Mouse (Mus musculus) kidney, embryonic 16.5 days (tissue): ENCODE measurements around the gene Tead2. TPM values are rescaled to one million over a fixed set of nuclear protein-coding genes. Genes with fewer than 3 reads are reported as not detected.

Experiments
- ATAC-seq: fragments of 200-750 bp; cut with Nextera tagmentation; 2 replicates; pipeline ENCODE4 v1.8.0; 2017; ENCODE audit warnings: moderate TSS enrichment; ENCODE audit not compliant: low FRiP score, low TSS enrichment
- H3K27ac ChIP-seq: fragments of 300-500 bp; sonication (generic); 2 replicates; pipeline ENCODE4 v1.5.1; 2014; ENCODE audit warnings: low read length
- H3K27me3 ChIP-seq: fragments of 300-500 bp; sonication (generic); 2 replicates; pipeline ENCODE4 v1.6.1; 2014; ENCODE audit warnings: low read length, control low read depth, mixed read lengths; ENCODE audit not compliant: insufficient read depth
- H3K36me3 ChIP-seq: fragments of 300-500 bp; sonication (generic); 2 replicates; pipeline ENCODE4 v1.6.1; 2014; ENCODE audit warnings: low read length, control low read depth, mixed read lengths; ENCODE audit not compliant: insufficient read depth
- H3K4me1 ChIP-seq: fragments of 300-500 bp; sonication (generic); 2 replicates; pipeline ENCODE4 v1.6.1; 2014; ENCODE audit warnings: low read length, control low read depth, mixed read lengths; ENCODE audit not compliant: insufficient read depth
- H3K4me2 ChIP-seq: fragments of 300-500 bp; sonication (generic); replicated peaks from 2 replicates; pipeline ENCODE4 v1.6.1; 2014; ENCODE audit warnings: low read depth, low read length
- H3K4me3 ChIP-seq: fragments of 300-500 bp; sonication (generic); 2 replicates; pipeline ENCODE4 v1.5.1; 2014; ENCODE audit warnings: mild to moderate bottlenecking, low read length
- H3K9ac ChIP-seq: fragments of 300-500 bp; sonication (generic); replicated peaks from 2 replicates; pipeline ENCODE4 v1.6.1; 2014; ENCODE audit warnings: low read length
- H3K9me3 ChIP-seq: fragments of 300-500 bp; sonication (generic); 2 replicates; pipeline ENCODE4 v1.6.1; 2016; ENCODE audit warnings: low read length, control low read depth
- WGBS: fragments of 180-500 bp; shearing (Covaris S2); extraction: QIAGEN DNeasy Blood & Tissue Kit; methylation state at CpG from one replicate; pipeline ENCODE4 v1.1.7; 2014; 5-methylcytosine and 5-hydroxymethylcytosine counted together
- polyA plus RNA-seq: library from polyadenylated mRNA; unstranded; fragments of >200 nt; fragmentation: Nextera tagmentation; extraction: Ambion mirVana; gene quantifications from 2 replicates; pipeline ENCODE4 v1.2.1, GENCODE M21; 2015

Gene Tead2
- polyA plus RNA-seq, 1 experiment from 2014 or later: 195 TPM

GRCm38 (mm10) chr7:45216442-45217183 lies 1.1 kb downstream of the Tead2 start:
- peaks cover 43% of the 10 kb centered on the region for H3K36me3 ChIP-seq
- peak overlapping the region; percentile 97 for H3K27ac ChIP-seq
- peak overlapping the region; percentile 93 for H3K4me3 ChIP-seq
- H3K4me1 ChIP-seq: peaks cover 44% of the 10 kb centered on the region
- H3K27me3 ChIP-seq: peaks cover 8% of the 10 kb centered on the region; the same call in 1 of the 2 replicates
- peak overlapping the region; percentile 89 for H3K4me2 ChIP-seq
- peak overlapping the region; percentile 99 for H3K9ac ChIP-seq
- WGBS: 2% methylated on average over 13 of the region's 13 CpGs
- no peaks in the 10 kb centered on the region for H3K9me3 ChIP-seq
- ATAC-seq: peak; percentile 82

- H3K36me3 ChIP-seq: peaks cover 92% of the 10 kb centered on the region
Observed at GRCm38 (mm10) chr7:45221680-45222079, 6.1 kb downstream of the Tead2 start.

DNA sequence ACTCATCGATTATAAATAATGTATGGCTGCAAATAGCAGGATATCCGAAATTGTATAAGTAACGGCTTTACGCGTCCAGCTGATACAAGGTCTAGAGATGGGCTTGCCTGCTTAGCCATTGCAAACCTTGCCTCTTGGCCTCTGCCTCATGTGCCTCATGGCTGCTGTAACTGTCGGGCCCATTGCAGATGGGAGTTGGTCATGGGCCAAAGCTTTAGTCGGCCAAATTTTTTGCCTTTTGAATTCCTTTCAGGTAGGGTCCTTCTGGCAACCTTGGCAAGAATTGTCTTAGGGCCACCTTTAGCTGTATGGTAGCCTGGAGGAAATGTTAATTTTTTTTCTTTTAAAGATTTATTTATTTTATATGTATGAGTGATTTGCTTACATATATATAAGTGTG lies 9.3 kb downstream of the Tead2 start:
- no peak overlapping the region for H3K4me2 ChIP-seq
- H3K9me3 ChIP-seq: no peaks in the 10 kb centered on the region
- no peaks in the 10 kb centered on the region for H3K27me3 ChIP-seq
- no peak overlapping the region for H3K9ac ChIP-seq
- H3K36me3 ChIP-seq: peaks cover 92% of the 10 kb centered on the region
- WGBS: 88% methylated on average over 7 of the region's 7 CpGs
- H3K4me1 ChIP-seq: no peaks in the 10 kb centered on the region
- no peak overlapping the region for H3K4me3 ChIP-seq
- no peak for ATAC-seq
- H3K27ac ChIP-seq: no peak overlapping the region

More at GRCm38 (mm10) chr7:45221680-45222079, 6.1 kb downstream of the Tead2 start:
- Histone ChIP-seq H3K27ac (no peak overlapping the region), H3K27me3 (no peaks in the 10 kb centered on the region), H3K4me3 (no peak overlapping the region), H3K9me3 (no peaks in the 10 kb centered on the region), H3K4me2 (no peak overlapping the region), H3K9ac (no peak overlapping the region), H3K4me1 (peaks cover 27% of the 10 kb centered on the region)
- WGBS: 86% methylated on average over 2 of the region's 2 CpGs
- no peak for ATAC-seq

DNA sequence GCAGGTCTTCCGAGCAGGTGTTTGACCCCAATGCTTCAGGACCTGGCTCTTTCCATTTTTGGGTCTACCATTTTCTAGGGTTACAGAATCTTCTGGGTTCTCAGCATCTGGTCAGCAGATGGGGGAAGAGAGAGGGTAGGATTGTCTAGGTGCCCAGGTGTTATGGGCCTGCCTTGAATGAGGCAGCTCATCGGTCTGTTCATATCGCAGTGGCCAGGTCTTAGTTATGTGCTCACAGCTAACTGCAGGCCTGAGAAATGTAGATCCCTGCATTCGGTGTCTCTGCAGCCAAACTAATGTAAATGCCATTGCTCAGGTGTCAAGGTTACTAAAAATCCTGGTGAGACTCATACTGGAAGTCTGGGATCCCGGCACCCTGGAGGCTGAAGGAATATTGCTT lies 10.9 kb downstream of the Tead2 start:
- 98% methylated on average over 5 of the region's 5 CpGs for WGBS
- Histone ChIP-seq H3K4me1 (no peaks in the 10 kb centered on the region), H3K27ac (no peak overlapping the region), H3K27me3 (no peaks in the 10 kb centered on the region), H3K9me3 (no peaks in the 10 kb centered on the region), H3K9ac (no peak overlapping the region), H3K4me2 (no peak overlapping the region), H3K36me3 (peaks cover 85% of the 10 kb centered on the region), H3K4me3 (no peak overlapping the region)
- no peak for ATAC-seq

DNA sequence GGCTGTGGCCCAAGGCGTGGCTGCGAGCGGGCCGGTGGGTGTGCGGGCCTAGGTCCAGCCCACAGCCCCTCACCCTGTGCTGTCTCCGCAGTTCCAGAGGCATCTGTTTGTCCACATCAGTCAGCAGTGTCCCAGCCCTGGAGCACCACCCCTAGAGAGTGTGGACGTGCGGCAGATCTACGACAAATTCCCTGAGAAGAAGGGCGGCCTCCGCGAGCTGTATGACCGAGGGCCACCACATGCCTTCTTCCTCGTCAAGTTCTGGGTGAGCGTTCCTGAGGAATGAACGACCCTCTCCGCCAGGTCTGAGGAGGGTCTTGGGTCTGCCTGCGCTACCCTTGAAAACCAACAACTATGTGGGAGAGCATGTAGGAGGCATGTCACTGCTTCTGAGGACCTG lies 13.0 kb downstream of the Tead2 start:
- ATAC-seq: no peak

DNA sequence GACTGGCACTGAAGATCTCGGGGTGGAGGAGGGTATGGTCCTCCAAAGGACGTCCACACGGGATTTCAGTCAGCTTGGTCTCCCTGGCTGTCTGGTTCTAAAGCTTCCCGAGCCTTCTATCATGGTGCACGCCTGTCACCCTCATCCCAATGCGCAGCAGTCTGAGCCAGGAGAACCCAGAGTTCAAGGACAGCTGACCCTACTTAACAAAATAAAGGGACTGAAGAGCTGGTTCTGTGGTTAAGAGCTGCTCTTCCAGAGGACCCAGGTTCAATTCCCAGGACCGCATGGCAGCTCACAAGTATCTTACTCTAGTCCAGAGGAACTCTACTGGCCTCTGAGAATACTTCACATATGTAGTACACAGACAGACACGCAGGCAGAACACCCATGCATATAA lies 13.5 kb downstream of the Tead2 start:
- Histone ChIP-seq H3K9me3 (no peaks in the 10 kb centered on the region), H3K4me2 (no peak overlapping the region), H3K4me1 (peaks cover 11% of the 10 kb centered on the region), H3K27ac (no peak overlapping the region), H3K4me3 (no peak overlapping the region), H3K36me3 (peaks cover 76% of the 10 kb centered on the region), H3K9ac (no peak overlapping the region), H3K27me3 (no peaks in the 10 kb centered on the region)
- no peak for ATAC-seq
- WGBS: 88% methylated on average over 8 of the region's 8 CpGs

More for the DNA sequence above, 13.0 kb downstream of the Tead2 start:
- no peak overlapping the region for H3K4me2 ChIP-seq
- H3K4me1 ChIP-seq: peaks cover 6% of the 10 kb centered on the region
- H3K9me3 ChIP-seq: no peaks in the 10 kb centered on the region
- WGBS: 88% methylated on average over 18 of the region's 18 CpGs
- no peak overlapping the region for H3K9ac ChIP-seq
- H3K36me3 ChIP-seq: peaks cover 81% of the 10 kb centered on the region
- H3K27ac ChIP-seq: no peak overlapping the region
- H3K27me3 ChIP-seq: no peaks in the 10 kb centered on the region
- no peak overlapping the region for H3K4me3 ChIP-seq

DNA sequence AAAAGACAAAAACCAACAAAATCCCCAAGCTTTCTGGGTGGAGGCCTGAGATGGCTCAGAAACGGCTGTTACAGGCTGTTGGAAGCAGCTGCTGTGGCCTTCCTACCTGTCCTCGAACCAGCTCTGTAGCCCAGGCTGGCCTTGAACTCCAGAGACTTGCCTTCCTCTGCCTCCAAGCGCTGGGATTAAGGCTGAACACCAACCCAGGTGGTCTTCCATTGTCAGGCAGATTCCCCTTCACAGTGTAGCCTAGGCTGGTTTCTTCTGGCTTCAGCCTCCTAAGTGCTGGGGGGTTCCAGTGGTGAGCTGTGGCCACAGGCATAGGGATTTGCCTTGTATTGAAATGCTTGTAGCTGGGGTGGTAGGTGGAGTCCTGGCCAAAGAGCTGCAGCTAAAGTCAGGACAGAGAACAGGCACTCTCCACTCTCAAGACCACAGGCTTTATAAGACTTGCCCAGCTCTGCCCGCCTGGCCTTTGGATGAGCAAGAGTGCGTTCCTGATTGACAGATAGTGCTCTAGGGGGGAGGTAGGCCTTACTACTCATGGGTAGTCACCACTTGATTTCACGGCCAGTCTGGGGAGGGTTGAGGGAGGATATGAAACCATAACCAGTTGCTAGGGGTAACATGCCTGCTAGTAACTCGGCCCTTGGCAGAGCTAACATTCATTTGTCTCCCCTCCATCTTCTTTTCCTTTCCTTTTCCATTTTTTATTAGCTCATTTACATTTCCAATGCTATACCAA lies 14.1 kb downstream of the Tead2 start:
- Histone ChIP-seq H3K36me3 (peaks cover 71% of the 10 kb centered on the region), H3K9me3 (no peaks in the 10 kb centered on the region), H3K27ac (no peak overlapping the region), H3K9ac (no peak overlapping the region), H3K4me3 (no peak overlapping the region), H3K4me1 (peaks cover 17% of the 10 kb centered on the region), H3K4me2 (no peak overlapping the region), H3K27me3 (no peaks in the 10 kb centered on the region)
- ATAC-seq: no peak
- WGBS: 86% methylated on average over 7 of the region's 7 CpGs

DNA sequence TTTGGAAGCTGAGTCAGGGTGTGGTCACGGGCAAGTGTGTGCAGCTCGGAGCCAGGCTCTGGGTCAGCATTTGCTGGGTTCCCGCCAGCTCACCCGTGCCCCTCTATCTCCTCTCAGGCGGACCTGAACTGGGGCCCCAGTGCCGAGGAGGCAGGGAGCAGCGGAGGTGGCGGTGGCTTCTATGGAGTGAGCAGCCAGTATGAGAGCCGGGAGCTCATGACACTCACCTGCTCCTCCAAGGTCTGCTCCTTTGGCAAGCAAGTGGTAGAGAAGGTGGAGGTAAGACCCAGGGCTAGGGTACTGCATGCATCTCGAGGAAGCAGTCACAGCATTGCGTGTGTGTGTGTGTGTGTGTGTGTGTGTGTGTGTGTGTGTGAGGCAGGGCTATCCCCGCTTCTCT lies 15.6 kb downstream of the Tead2 start:
- 85% methylated on average over 12 of the region's 12 CpGs for WGBS
- H3K27me3 ChIP-seq: 0 out of 2 replicates have a peak, but pooled peaks cover 3% of the 10 kb centered on the region

GRCm38 (mm10) chr7:45231941-45232340 lies 16.4 kb downstream of the Tead2 start:
- 85% methylated on average over 11 of the region's 11 CpGs for WGBS
- H3K27ac ChIP-seq: no peak overlapping the region
- H3K9me3 ChIP-seq: no peaks in the 10 kb centered on the region
- ATAC-seq: no peak
- no peak overlapping the region for H3K4me2 ChIP-seq
- H3K4me3 ChIP-seq: no peak overlapping the region
- H3K9ac ChIP-seq: no peak overlapping the region
- H3K4me1 ChIP-seq: peaks cover 26% of the 10 kb centered on the region
- H3K36me3 ChIP-seq: peaks cover 48% of the 10 kb centered on the region
- 0 out of 2 replicates have a peak, but pooled peaks cover 3% of the 10 kb centered on the region for H3K27me3 ChIP-seq

More for the DNA sequence above, 15.6 kb downstream of the Tead2 start:
- Histone ChIP-seq H3K9ac (no peak overlapping the region), H3K9me3 (no peaks in the 10 kb centered on the region), H3K27ac (no peak overlapping the region), H3K4me1 (peaks cover 26% of the 10 kb centered on the region), H3K4me2 (no peak overlapping the region), H3K4me3 (no peak overlapping the region), H3K36me3 (peaks cover 56% of the 10 kb centered on the region)
- no peak for ATAC-seq
